Mouse (Mus musculus) CH12.LX (cell line): ENCODE data around the gene Frmd8.

ENCODE experiments used
- CHD1 ChIP-seq: IDR thresholded peaks from 2 replicates; pipeline ENCODE4 v1.6.1; 2012; ENCODE audit warnings: low read depth, low read length, improper control_type of control experiment, inconsistent platforms
- CHD2 ChIP-seq: IDR thresholded peaks from 2 replicates; pipeline ENCODE4 v1.6.1; 2011; ENCODE audit warnings: low read length, improper control_type of control experiment
- CTCF ChIP-seq, 2 experiments: IDR thresholded peaks in 1 of 2; conservative IDR thresholded peaks in 1 of 2; 2 replicates each; pipeline ENCODE4 v1.5.1; 2011 to 2012; ENCODE audit warnings: low read depth in 2 of 2, low read length in 2 of 2, improper control_type of control experiment in 1 of 2, inconsistent platforms in 1 of 2, mild to moderate bottlenecking in 1 of 2, moderate library complexity in 1 of 2
- ELF1 ChIP-seq: IDR thresholded peaks from 2 replicates; pipeline ENCODE4 v1.6.1; 2014; ENCODE audit warnings: low read depth, mild to moderate bottlenecking, inconsistent platforms, low read length, improper control_type of control experiment
- JUND ChIP-seq: conservative IDR thresholded peaks from 2 replicates; pipeline ENCODE4 v1.6.1; 2011; ENCODE audit warnings: low read depth, low read length, improper control_type of control experiment
- MAFK ChIP-seq: IDR thresholded peaks from 2 replicates; pipeline ENCODE4 v1.6.1; 2011; ENCODE audit warnings: low read length, improper control_type of control experiment; ENCODE audit not compliant: insufficient replicate concordance
- NELFE ChIP-seq: IDR thresholded peaks from 2 replicates; pipeline ENCODE4 v1.6.1; 2011; ENCODE audit warnings: low read depth, low read length, improper control_type of control experiment
- NRF1 ChIP-seq: IDR thresholded peaks from 2 replicates; pipeline ENCODE4 v1.6.1; 2014; ENCODE audit warnings: low read depth, mild to moderate bottlenecking, inconsistent platforms, low read length, improper control_type of control experiment, moderate library complexity
- POLR2A ChIP-seq: IDR thresholded peaks from 2 replicates; pipeline ENCODE4 v1.6.1; 2011; ENCODE audit warnings: low read depth, mild to moderate bottlenecking, improper control_type of control experiment, low read length
- POLR2AphosphoS2 ChIP-seq: IDR thresholded peaks from 2 replicates; pipeline ENCODE4 v1.6.1; 2011; ENCODE audit warnings: low read depth, low read length, improper control_type of control experiment
- SIN3A ChIP-seq: IDR thresholded peaks from 2 replicates; pipeline ENCODE4 v1.6.1; 2012; ENCODE audit warnings: low read length, improper control_type of control experiment, inconsistent platforms
- TCF12 ChIP-seq: IDR thresholded peaks from 2 replicates; pipeline ENCODE4 v1.6.1; 2014; ENCODE audit warnings: low read depth, mild to moderate bottlenecking, inconsistent platforms, low read length, improper control_type of control experiment
- UBTF ChIP-seq: IDR thresholded peaks from 2 replicates; pipeline ENCODE4 v1.6.1; 2012; ENCODE audit warnings: low read depth, mild to moderate bottlenecking, inconsistent platforms, low read length, improper control_type of control experiment, moderate library complexity
- USF1 ChIP-seq: IDR thresholded peaks from 2 replicates; pipeline ENCODE4 v1.6.1; 2014; ENCODE audit warnings: low read depth, mild to moderate bottlenecking, inconsistent platforms, low read length, improper control_type of control experiment

DNA sequence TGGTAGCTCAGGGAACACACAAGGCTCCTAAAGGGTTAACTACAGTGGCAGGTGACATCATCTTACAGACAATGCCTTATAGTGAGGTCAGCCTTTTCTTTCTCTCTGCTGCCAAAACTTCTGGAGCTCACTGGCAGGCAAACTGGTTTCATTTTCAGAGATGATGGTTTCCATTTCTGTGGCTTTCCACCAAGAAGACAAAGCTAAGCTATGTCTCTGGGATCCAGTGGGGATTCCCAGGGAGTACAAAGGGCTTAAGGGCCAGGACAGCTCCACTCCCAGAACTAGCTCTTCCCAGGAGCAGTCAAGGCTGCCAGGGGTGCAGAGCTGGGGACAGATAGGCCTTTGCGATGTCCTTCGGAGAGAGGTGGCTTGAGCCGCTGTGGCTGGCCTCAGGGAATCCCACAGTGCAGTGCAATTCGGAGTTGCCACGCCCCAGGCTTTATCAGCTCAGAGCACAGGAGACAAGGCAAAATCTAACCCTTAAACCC lies 23.5 kb downstream of the Frmd8 start:
- TF ChIP-seq POLR2A (no peak), SIN3A (no peak), CTCF (conservative IDR thresholded peaks at IDR 0.05 in 1 of 2, IDR thresholded peaks at IDR 0.05 in 1 of 2; ENCODE audit: low read depth in 2 of 2, low read length in 2 of 2) (no peak), MAFK (no peak), JUND (no peak), CHD1 (no peak), UBTF (no peak), NELFE (no peak), TCF12 (no peak), CHD2 (no peak), USF1 (no peak), NRF1 (no peak), ELF1 (no peak), POLR2AphosphoS2 (no peak)
